Mouse (Mus musculus): ENCODE measurements around the gene Gimap8. TPM values are rescaled to one million over a fixed set of nuclear protein-coding genes. Genes with fewer than 3 reads are reported as not detected.
"Not testable (repeated sequence)": the region's sequence is repeated elsewhere in the genome, so short reads cannot be mapped to it uniquely, and the experiment has no call there.

Gene Gimap8
- polyA plus RNA-seq, 1 experiment, result 0.21 TPM

DNA sequence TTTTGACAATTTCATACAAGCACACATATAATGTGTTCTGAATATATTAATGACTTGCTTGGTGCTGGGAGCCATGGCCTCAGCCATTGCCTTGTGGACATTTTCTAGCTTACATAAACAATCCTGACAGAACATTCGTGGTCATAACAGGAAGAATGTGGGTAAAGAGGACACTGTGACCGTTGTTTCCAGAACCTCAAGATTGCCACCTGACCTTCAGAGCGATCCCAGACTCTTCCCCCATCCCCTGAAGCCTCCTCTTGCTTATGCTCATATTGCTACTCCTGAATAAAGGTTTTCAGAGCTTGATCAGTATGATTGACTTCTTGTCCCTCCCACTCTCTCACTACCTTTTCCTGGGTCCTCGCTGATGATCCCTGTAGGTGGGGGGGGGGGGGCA lies 31.4 kb downstream of the Gimap8 start:
- no peaks in the 10 kb centered on the region for H3K27me3 ChIP-seq (ENCODE audit: control insufficient read depth, insufficient read depth, low read length)
- no peak overlapping the region for H3K4me3 ChIP-seq (ENCODE audit: control insufficient read depth, low read depth, low read length)
- no peaks in the 10 kb centered on the region for H3K36me3 ChIP-seq (ENCODE audit: control insufficient read depth, insufficient read depth, low read length)
- no peak overlapping the region for H3K27ac ChIP-seq (ENCODE audit: control insufficient read depth, insufficient read depth, low read depth, low read length)
- H3K4me1 ChIP-seq (ENCODE audit: control insufficient read depth, insufficient read depth, low read length), result peaks cover 7% of the 10 kb centered on the region
- no peak for TF ChIP-seq CTCF (IDR thresholded peaks at IDR 0.05; ENCODE audit: control insufficient read depth, insufficient read depth, insufficient replicate concordance, low read depth, low read length)
- no peak for TF ChIP-seq POLR2A (IDR thresholded peaks at IDR 0.05; ENCODE audit: control insufficient read depth, low read depth, low read length)

DNA sequence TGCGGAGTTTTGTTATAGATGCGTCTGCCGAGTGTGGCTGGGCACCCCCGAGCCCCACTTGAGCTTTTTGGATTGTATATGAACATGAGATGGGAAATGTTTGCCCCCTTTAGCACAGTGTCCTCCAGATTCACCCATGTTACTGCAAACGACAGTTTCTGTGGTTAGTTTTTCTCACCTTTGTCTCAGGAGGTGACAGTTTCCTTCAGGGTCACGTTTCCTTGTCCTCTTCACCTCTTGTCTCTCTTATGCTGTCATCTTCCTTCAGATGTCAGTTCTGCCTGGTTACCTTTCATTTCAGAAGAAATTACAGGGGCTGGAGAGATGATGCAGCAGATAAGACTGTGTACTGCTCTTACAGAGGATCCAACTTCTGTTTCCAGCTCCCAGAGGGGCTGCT lies 32.7 kb downstream of the Gimap8 start:
- H3K4me1 ChIP-seq (ENCODE audit: control insufficient read depth, insufficient read depth, low read length), result peaks cover 7% of the 10 kb centered on the region
- H3K27me3 ChIP-seq (ENCODE audit: control insufficient read depth, insufficient read depth, low read length), result no peaks in the 10 kb centered on the region
- H3K36me3 ChIP-seq (ENCODE audit: control insufficient read depth, insufficient read depth, low read length), result no peaks in the 10 kb centered on the region
- H3K4me3 ChIP-seq (ENCODE audit: control insufficient read depth, low read depth, low read length), result no peak overlapping the region
- no peak overlapping the region for H3K27ac ChIP-seq (ENCODE audit: control insufficient read depth, insufficient read depth, low read depth, low read length)
- no peak for TF ChIP-seq CTCF (IDR thresholded peaks at IDR 0.05; ENCODE audit: control insufficient read depth, insufficient read depth, insufficient replicate concordance, low read depth, low read length)
- TF ChIP-seq POLR2A (IDR thresholded peaks at IDR 0.05; ENCODE audit: control insufficient read depth, low read depth, low read length), result no peak

DNA sequence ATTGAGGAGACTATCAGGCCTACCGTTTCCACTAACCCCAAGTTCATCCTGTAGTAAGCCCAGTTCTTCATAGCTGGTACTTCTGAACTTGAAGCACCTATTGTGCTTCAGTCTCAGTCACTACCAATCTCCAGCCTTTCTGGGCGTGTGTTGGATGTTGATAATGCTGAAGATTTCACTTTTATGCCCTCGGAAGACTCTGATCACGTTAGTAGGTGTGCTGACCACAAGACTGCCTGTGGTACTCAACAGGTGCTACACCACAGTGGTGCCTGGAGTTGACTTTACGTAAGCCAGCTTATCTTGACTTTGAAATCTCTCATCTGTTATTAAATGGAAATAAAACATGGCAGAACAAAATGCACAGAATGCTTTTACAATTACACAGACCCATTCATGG lies 33.4 kb downstream of the Gimap8 start:
- H3K36me3 ChIP-seq (ENCODE audit: control insufficient read depth, insufficient read depth, low read length), result no peaks in the 10 kb centered on the region
- no peaks in the 10 kb centered on the region for H3K27me3 ChIP-seq (ENCODE audit: control insufficient read depth, insufficient read depth, low read length)
- H3K4me1 ChIP-seq (ENCODE audit: control insufficient read depth, insufficient read depth, low read length), result peaks cover 6% of the 10 kb centered on the region
- H3K4me3 ChIP-seq (ENCODE audit: control insufficient read depth, low read depth, low read length), result no peak overlapping the region
- no peak overlapping the region for H3K27ac ChIP-seq (ENCODE audit: control insufficient read depth, insufficient read depth, low read depth, low read length)
- TF ChIP-seq CTCF (IDR thresholded peaks at IDR 0.05; ENCODE audit: control insufficient read depth, insufficient read depth, insufficient replicate concordance, low read depth, low read length), result no peak
- TF ChIP-seq POLR2A (IDR thresholded peaks at IDR 0.05; ENCODE audit: control insufficient read depth, low read depth, low read length), result no peak

DNA sequence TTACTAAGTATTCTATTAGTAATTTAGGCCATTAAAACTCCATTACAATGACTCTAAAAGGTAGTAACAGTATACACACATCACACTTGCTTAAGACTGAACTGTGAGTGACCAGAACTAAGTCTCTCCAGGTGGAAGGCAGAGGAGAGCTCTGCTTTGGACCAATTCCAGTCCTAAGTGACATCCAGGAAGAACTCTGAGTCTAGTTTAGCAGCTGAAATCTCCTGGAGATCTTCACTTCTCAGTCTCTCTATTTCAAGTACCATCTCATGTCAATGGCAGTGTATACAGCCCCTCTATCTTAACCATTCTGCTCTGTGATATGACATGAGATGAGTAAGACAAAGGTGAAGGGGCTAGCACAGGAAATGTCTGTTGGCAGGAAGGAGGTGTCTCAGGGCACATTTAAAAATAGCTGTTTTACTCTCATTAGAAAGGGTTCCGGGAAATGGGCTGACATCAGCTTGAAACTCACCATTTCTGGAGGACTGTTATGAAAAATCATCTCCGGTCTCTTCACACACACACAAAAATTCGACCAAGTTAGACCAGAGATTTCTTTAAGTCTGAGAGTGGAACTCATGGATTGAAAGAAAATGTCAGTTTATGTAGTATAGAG lies 34.5 kb downstream of the Gimap8 start:
- Histone ChIP-seq H3K27me3 (ENCODE audit: control insufficient read depth, insufficient read depth, low read length) (no peaks in the 10 kb centered on the region), H3K4me1 (ENCODE audit: control insufficient read depth, insufficient read depth, low read length) (no peaks in the 10 kb centered on the region)

DNA sequence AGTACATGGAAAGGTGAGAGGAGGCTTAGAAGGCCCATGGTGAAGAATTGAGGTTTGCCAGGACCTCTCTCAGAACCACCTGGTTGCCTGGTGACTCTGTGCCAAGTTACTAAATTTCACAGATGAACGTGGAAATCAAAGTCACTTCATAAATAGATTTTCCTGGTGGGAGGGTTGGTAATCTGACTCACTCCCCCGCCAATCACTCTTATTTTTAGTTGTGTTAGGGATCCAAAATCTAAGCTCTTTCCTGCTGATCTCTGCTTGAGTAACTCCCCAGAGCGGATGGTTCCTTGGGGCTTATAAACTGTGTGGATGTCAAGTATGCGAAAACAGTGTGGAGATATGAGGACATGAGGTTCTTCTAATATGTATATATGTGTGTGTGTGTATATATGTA lies 35.2 kb downstream of the Gimap8 start:
- no peak for TF ChIP-seq CTCF (IDR thresholded peaks at IDR 0.05; ENCODE audit: control insufficient read depth, insufficient read depth, insufficient replicate concordance, low read depth, low read length)
- no peak for TF ChIP-seq POLR2A (IDR thresholded peaks at IDR 0.05; ENCODE audit: control insufficient read depth, low read depth, low read length)
- Histone ChIP-seq H3K27me3 (ENCODE audit: control insufficient read depth, insufficient read depth, low read length) (no peaks in the 10 kb centered on the region), H3K4me1 (ENCODE audit: control insufficient read depth, insufficient read depth, low read length) (no peaks in the 10 kb centered on the region), H3K27ac (ENCODE audit: control insufficient read depth, insufficient read depth, low read depth, low read length) (no peak overlapping the region), H3K36me3 (ENCODE audit: control insufficient read depth, insufficient read depth, low read length) (no peaks in the 10 kb centered on the region), H3K4me3 (ENCODE audit: control insufficient read depth, low read depth, low read length) (no peak overlapping the region)

More for the DNA sequence above, 34.5 kb downstream of the Gimap8 start:
- Histone ChIP-seq H3K36me3 (ENCODE audit: control insufficient read depth, insufficient read depth, low read length) (no peaks in the 10 kb centered on the region), H3K4me3 (ENCODE audit: control insufficient read depth, low read depth, low read length) (no peak overlapping the region), H3K27ac (ENCODE audit: control insufficient read depth, insufficient read depth, low read depth, low read length) (no peak overlapping the region)
- TF ChIP-seq CTCF (IDR thresholded peaks at IDR 0.05; ENCODE audit: control insufficient read depth, insufficient read depth, insufficient replicate concordance, low read depth, low read length) (no peak), POLR2A (IDR thresholded peaks at IDR 0.05; ENCODE audit: control insufficient read depth, low read depth, low read length) (no peak)

DNA sequence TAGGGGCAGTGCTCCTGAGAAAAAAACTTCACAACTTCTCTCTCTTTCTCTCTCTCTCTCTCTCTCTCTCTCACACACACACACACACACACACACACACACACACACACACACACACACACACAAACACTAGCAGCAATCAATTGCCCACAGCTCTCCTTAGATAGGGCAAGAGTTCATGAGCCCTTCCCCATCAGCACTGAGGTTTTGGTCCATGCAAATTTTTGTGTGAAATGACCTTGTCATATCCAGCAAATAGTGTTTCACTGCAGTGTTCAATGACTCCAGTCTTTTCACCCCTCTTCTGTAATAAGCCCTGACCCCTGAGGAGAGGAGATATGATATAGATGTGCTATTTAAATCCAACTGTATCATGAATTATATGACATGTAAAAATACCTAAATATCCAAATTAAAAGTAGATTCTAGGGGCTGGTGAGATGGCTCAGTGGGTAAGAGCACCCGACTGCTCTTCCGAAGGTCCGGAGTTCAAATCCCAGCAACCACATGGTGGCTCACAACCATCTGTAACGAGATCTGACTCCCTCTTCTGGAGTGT lies 36.3 kb downstream of the Gimap8 start:
- not testable (repeated sequence) for H3K4me3 ChIP-seq (ENCODE audit: control insufficient read depth, low read depth, low read length); H3K36me3 ChIP-seq (ENCODE audit: control insufficient read depth, insufficient read depth, low read length); H3K27me3 ChIP-seq (ENCODE audit: control insufficient read depth, insufficient read depth, low read length); H3K4me1 ChIP-seq (ENCODE audit: control insufficient read depth, insufficient read depth, low read length); H3K27ac ChIP-seq (ENCODE audit: control insufficient read depth, insufficient read depth, low read depth, low read length)

DNA sequence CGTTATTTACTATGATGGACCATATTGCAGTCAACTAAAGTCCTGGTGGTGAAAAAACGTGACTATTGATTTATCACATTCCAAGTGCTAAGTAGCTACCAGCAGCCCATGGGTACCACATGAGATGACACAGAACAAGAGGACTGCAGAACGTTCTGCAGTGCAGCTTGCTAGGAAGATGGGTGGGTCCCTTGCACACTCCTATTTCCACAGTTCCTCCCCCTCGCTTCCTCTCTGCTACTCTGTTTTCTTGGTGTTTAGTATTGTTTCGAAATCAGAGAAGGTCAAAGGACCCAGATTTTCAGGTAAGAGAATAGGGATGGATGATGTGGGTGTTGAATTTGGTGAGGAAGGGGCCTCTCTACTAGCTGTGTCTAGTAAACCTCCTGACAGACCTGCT lies 37.3 kb downstream of the Gimap8 start, which contains the start of gene Gimap4:
TSS of gene Gimap4 (plus strand) at position 231 of the 400 bp plus-strand sequence.
- H3K27me3 ChIP-seq (ENCODE audit: control insufficient read depth, insufficient read depth, low read length), result no peaks in the 10 kb centered on the region
- no peaks in the 10 kb centered on the region for H3K36me3 ChIP-seq (ENCODE audit: control insufficient read depth, insufficient read depth, low read length)
- H3K4me3 ChIP-seq (ENCODE audit: control insufficient read depth, low read depth, low read length), result no peak within 1 kb of the TSS
- no peak for TF ChIP-seq POLR2A (IDR thresholded peaks at IDR 0.05; ENCODE audit: control insufficient read depth, low read depth, low read length)
- TF ChIP-seq CTCF (IDR thresholded peaks at IDR 0.05; ENCODE audit: control insufficient read depth, insufficient read depth, insufficient replicate concordance, low read depth, low read length), result no peak
- H3K4me1 ChIP-seq (ENCODE audit: control insufficient read depth, insufficient read depth, low read length), result no peaks in the 10 kb centered on the region
- no peak within 1 kb of the TSS for H3K27ac ChIP-seq (ENCODE audit: control insufficient read depth, insufficient read depth, low read depth, low read length)
